ENCODE assay signal across 13 mouse cellular contexts in genomic region chr4:119057191-119057590, GRCm38 (mm10).
"Had no signal": no experiment of that assay in that cellular context is flagged by ENCODE, and none has a peak within 500 bp of the region (broad histone marks: within the 10 kb centered on the region; RNA-seq: fewer than 3 reads in every experiment).

No protein-coding gene starts in this region.

- H3K4me3 ChIP-seq: midbrain, embryonic 13.5 days; midbrain, embryonic 15.5 days; neural tube, embryonic 12.5 days; stomach, embryonic 15.5 days had no signal

- H3K27me3 ChIP-seq: midbrain, embryonic 13.5 days; midbrain, embryonic 15.5 days; neural tube, embryonic 12.5 days; stomach, embryonic 15.5 days had no signal

- DNase-seq: lung, adult 18-20 months; lung, embryonic 14.5 days; lung, postnatal 10 days; lung, postnatal 4 days; right cerebral cortex, postnatal 14 days; thymus, adult 18-20 months; thymus, postnatal 14 days; thymus, postnatal 36 days had no signal

- H3K9ac ChIP-seq: lung, embryonic 14.5 days; midbrain, embryonic 13.5 days; midbrain, embryonic 15.5 days; neural tube, embryonic 12.5 days; stomach, embryonic 15.5 days had no signal

- ATAC-seq: midbrain, embryonic 13.5 days; midbrain, embryonic 15.5 days had no signal

- H3K27ac ChIP-seq: midbrain, embryonic 13.5 days; midbrain, embryonic 15.5 days; neural tube, embryonic 12.5 days; stomach, embryonic 15.5 days had no signal

- H3K4me1 ChIP-seq: midbrain, embryonic 13.5 days; midbrain, embryonic 15.5 days; neural tube, embryonic 12.5 days; stomach, embryonic 15.5 days had no signal

- H3K9me3 ChIP-seq: midbrain, embryonic 13.5 days; midbrain, embryonic 15.5 days; neural tube, embryonic 12.5 days; stomach, embryonic 15.5 days had no signal

- H3K4me2 ChIP-seq: lung, embryonic 14.5 days; midbrain, embryonic 11.5 days; midbrain, embryonic 13.5 days; midbrain, embryonic 15.5 days; neural tube, embryonic 12.5 days; stomach, embryonic 15.5 days had no signal

- H3K36me3 ChIP-seq: midbrain, embryonic 13.5 days; midbrain, embryonic 15.5 days; neural tube, embryonic 12.5 days; stomach, embryonic 15.5 days had no signal
